Mouse (Mus musculus) lung, embryonic 15.5 days (tissue): Measurements from ENCODE around the gene Nme1. TPM values are rescaled to one million over a fixed set of nuclear protein-coding genes. Genes with fewer than 3 reads are reported as not detected.
"Not testable (repeated sequence)": the region's sequence is repeated elsewhere in the genome, so short reads cannot be mapped to it uniquely, and the experiment has no call there.

ENCODE experiments used
- ATAC-seq: fragments of 200-750 bp; cut with Nextera tagmentation; 2 replicates; pipeline ENCODE4 v1.8.0; 2017; ENCODE audit warnings: moderate number of reproducible peaks, borderline replicate concordance; ENCODE audit not compliant: low FRiP score, low TSS enrichment; ENCODE audit errors: extremely low read depth
- H3K27ac ChIP-seq: fragments of 300-500 bp; sonication (generic); 2 replicates; pipeline ENCODE4 v1.5.1; 2015; ENCODE audit warnings: moderate library complexity, mild to moderate bottlenecking, inconsistent platforms
- H3K27me3 ChIP-seq: fragments of 300-500 bp; sonication (generic); 2 replicates; pipeline ENCODE4 v1.6.1; 2015; ENCODE audit warnings: inconsistent platforms
- H3K36me3 ChIP-seq: fragments of 300-500 bp; sonication (generic); 2 replicates; pipeline ENCODE4 v1.6.1; 2015; ENCODE audit warnings: inconsistent platforms
- H3K4me1 ChIP-seq: fragments of 300-500 bp; sonication (generic); 2 replicates; pipeline ENCODE4 v1.6.1; 2015; ENCODE audit warnings: inconsistent platforms
- H3K4me2 ChIP-seq: fragments of 300-500 bp; sonication (generic); 2 replicates; pipeline ENCODE4 v1.6.1; 2015; ENCODE audit warnings: inconsistent platforms, mild to moderate bottlenecking, moderate library complexity
- H3K4me3 ChIP-seq: fragments of 300-500 bp; sonication (generic); 2 replicates; pipeline ENCODE4 v1.5.1; 2015; ENCODE audit warnings: mild to moderate bottlenecking, inconsistent platforms
- H3K9ac ChIP-seq: fragments of 300-500 bp; sonication (generic); 2 replicates; pipeline ENCODE4 v1.6.1; 2015; ENCODE audit warnings: inconsistent platforms
- H3K9me3 ChIP-seq: fragments of 300-500 bp; sonication (generic); 2 replicates; pipeline ENCODE4 v1.6.1; 2016; ENCODE audit warnings: inconsistent platforms
- WGBS: fragments of 180-500 bp; shearing (Covaris S2); methylation state at CpG from one replicate; pipeline ENCODE4 v1.1.7; 2015; 5-methylcytosine and 5-hydroxymethylcytosine counted together
- polyA plus RNA-seq: library from polyadenylated mRNA; unstranded; fragments of >200 nt; fragmentation: Nextera tagmentation; extraction: Ambion mirVana; gene quantifications from 2 replicates; pipeline ENCODE4 v1.2.1, GENCODE M21; 2015

Nme1 gene
- polyA plus RNA-seq, 1 experiment from 2014 or later = 123 TPM

DNA sequence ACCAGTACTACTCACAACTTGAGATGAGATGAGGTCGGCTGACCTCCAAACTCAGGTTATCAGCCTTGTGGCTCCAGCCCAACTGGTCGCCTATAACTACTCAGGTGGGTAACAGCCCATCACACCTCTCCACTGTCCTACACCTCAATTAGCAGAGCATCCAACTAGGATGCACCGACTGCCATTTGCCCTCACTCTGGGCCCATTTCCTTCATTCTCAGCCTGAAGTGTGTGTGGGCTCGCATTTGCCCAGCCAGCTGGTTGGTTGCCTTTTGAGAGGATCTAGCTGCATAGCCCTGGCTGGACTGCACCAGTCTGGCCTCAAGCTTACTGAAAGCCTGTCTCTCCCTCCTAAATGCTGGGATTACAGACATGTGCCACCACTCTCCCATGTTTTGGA, 10.6 kb downstream of the Nme1 start:
- Histone ChIP-seq H3K4me1 (peaks cover 24% of the 10 kb centered on the region), H3K9ac (no peak overlapping the region), H3K27ac (no peak overlapping the region), H3K4me2 (no peak overlapping the region), H3K4me3 (no peak overlapping the region), H3K36me3 (peaks cover 48% of the 10 kb centered on the region), H3K9me3 (no peaks in the 10 kb centered on the region), H3K27me3 (no peaks in the 10 kb centered on the region)
- no peak for ATAC-seq
- WGBS = 72% methylated on average over 4 of the region's 4 CpGs

DNA sequence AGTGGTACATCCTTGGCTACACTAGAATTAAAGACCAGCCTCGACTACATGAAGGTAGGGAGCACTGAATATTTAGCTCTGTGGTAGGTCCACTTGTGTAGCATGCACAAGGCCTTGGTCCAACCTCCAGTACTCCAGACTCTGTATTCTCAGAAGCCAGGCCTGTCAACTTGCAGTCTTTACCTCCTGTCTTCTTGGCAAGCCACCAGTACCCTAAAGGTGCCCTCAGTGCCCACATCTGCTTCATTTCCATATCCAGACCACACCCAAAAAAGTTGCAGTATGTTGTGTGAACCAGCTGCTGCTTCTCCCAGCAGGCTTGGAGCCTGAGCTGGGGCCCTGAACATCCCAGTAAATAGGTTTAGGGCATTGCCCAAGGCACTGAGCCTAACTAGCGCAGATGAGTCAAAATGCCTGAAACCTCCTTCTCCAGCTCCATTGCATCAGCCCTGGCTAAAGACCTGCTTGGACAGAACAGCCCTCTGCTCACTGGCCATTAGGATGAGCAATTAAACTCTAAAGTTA, 11.2 kb downstream of the Nme1 start:
- WGBS = 83% methylated on average over 2 of the region's 2 CpGs
- Histone ChIP-seq H3K36me3 (peaks cover 42% of the 10 kb centered on the region), H3K27me3 (no peaks in the 10 kb centered on the region), H3K9me3 (no peaks in the 10 kb centered on the region), H3K9ac (no peak overlapping the region), H3K4me1 (peaks cover 24% of the 10 kb centered on the region), H3K4me2 (no peak overlapping the region), H3K27ac (no peak overlapping the region), H3K4me3 (no peak overlapping the region)
- ATAC-seq = no peak

DNA sequence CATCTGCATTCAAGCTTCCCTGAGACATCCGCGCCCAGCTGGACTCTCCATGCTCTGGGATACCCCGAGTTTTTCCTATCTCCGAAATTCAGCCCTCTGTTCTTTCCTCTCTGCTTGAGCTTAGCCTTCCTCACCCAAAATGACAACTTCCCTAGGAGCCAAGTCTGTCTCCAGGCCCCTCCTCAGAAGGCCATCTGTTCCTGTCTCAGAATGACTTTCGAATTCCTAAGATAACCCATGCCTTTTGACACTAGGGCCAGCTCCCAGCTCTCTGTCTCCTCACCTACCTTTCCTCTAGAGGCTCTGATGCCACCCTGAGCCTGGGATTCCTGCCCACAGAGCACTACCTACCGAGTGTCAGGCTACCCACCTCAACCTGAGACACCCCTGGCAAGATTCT, 12.2 kb downstream of the Nme1 start, which contains the start of gene Nme2:
TSS of gene Nme2 (minus strand) at position 101 of the 400 bp plus-strand sequence.
- no peaks in the 10 kb centered on the region for H3K9me3 ChIP-seq
- H3K4me1 ChIP-seq = peaks cover 24% of the 10 kb centered on the region
- H3K9ac ChIP-seq = peak within 1 kb of the TSS; percentile 61
- no peaks in the 10 kb centered on the region for H3K27me3 ChIP-seq
- peak; percentile 9 for ATAC-seq
- peak within 1 kb of the TSS; percentile 74 for H3K4me3 ChIP-seq
- WGBS = 3% methylated on average over 6 of the region's 6 CpGs
- peak within 1 kb of the TSS; percentile 89 for H3K4me2 ChIP-seq
- H3K27ac ChIP-seq = peak within 1 kb of the TSS; percentile 92
- peaks cover 42% of the 10 kb centered on the region for H3K36me3 ChIP-seq

DNA sequence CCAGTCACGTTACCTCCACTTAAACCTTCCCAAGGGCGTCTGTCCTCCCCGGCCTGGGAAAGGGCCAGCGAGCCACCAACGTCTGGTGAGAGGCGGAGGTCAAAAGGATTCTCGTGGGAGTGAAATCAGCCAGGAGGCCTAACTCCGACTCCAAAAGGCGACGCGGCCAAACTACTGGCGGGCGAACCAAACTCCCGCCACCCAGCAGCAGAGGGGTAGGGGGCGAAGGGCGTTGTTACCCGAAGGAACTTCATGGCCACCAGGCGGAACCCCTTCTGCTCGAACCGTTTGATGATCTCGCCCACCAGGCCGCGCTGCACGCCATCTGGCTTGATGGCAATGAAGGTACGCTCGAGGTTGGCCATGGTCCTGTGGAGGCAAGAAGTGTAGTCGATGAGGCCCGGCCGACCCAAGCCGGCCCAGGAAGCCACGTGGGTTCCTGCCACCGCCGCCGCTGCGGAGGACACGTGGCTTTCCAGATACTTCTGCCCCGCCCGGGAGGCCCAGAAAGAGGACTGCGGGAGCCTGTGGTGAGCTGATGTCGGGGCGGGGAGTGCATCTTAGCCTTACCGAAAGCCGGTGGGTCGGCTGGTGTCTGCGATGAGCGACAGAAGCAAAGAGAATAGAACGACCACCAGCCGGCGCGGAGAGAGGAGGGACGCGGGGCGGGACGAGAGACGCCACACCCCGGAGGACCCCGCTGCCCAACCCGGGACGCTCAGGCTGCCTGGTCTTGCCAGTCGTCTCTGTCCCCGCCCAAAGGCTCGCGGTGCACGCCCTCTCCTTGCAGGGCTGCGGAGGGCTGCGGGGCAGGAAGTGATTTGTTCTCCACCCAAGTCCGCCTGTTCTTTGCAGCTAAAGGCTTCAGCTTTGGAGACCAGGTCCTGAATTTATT, 12.8 kb downstream of the Nme1 start:
- Histone ChIP-seq H3K27ac (peak overlapping the region; percentile 92), H3K4me3 (peak overlapping the region; percentile 74), H3K9ac (peak overlapping the region; percentile 61), H3K4me2 (peak overlapping the region; percentile 89), H3K4me1 (peaks cover 24% of the 10 kb centered on the region), H3K36me3 (peaks cover 43% of the 10 kb centered on the region), H3K27me3 (no peaks in the 10 kb centered on the region), H3K9me3 (no peaks in the 10 kb centered on the region)
- ATAC-seq = peak; percentile 98
- WGBS = 1% methylated on average over 59 of the region's 67 CpGs

DNA sequence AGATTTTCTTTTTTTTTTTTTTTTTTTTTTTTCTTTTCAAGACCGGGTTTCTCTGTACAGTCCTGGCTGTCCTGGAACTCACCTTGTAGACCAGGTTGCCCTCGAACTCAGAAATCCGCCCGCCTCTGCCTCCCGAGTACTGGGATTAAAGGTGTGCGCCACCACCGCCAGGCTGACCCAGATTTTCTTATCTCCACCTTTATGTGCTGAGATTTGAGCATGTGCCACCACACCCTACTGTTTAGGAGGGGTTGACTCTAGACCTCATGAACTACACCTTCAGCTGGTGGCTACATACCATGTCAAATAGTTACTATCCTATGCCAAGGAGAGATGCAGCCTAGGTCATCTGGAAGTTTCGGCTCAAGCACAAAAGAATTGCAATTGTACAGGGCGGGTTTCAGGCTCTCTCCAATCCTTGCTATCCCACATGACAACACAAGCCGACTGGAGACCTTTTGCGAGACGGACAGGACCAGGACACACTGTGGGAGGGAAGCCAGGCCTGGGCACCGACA, 13.5 kb downstream of the Nme1 start:
- Histone ChIP-seq H3K4me1 (peaks cover 24% of the 10 kb centered on the region), H3K27ac (peak overlapping the region; percentile 92), H3K27me3 (no peaks in the 10 kb centered on the region), H3K9me3 (no peaks in the 10 kb centered on the region), H3K4me3 (peak overlapping the region; percentile 74), H3K9ac (peak overlapping the region; percentile 61), H3K36me3 (peaks cover 45% of the 10 kb centered on the region), H3K4me2 (peak overlapping the region; percentile 89)
- 39% methylated on average over 13 of the region's 13 CpGs for WGBS
- 0 out of 2 replicates have a peak, but pooled peaks have one; percentile 11 for ATAC-seq

DNA sequence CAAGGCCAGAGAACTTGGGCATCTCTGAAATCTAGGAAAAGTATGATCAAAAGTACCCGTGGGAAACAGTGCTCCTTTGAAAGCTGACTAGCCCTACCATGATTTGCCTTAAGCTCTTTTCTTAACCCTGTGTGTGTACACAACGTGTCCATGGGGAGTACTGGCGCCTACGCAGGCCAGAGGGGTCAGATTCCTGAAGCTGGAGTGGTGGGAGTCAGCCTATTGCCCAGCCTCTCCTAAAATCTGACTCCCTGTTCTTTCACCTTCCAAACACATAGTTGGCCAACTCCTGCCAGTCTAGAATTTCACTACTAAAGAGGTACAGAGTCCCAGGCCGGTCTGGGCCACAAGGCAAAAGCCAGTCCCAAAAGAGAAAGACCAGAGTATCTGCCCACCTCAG, 15.9 kb downstream of the Nme1 start:
- 36% methylated on average over 5 of the region's 5 CpGs for WGBS
- H3K4me3 ChIP-seq = no peak overlapping the region
- H3K9me3 ChIP-seq = no peaks in the 10 kb centered on the region
- peaks cover 40% of the 10 kb centered on the region for H3K36me3 ChIP-seq
- peaks cover 24% of the 10 kb centered on the region for H3K4me1 ChIP-seq
- H3K27me3 ChIP-seq = no peaks in the 10 kb centered on the region
- no peak overlapping the region for H3K9ac ChIP-seq
- no peak overlapping the region for H3K4me2 ChIP-seq
- no peak for ATAC-seq
- no peak overlapping the region for H3K27ac ChIP-seq

DNA sequence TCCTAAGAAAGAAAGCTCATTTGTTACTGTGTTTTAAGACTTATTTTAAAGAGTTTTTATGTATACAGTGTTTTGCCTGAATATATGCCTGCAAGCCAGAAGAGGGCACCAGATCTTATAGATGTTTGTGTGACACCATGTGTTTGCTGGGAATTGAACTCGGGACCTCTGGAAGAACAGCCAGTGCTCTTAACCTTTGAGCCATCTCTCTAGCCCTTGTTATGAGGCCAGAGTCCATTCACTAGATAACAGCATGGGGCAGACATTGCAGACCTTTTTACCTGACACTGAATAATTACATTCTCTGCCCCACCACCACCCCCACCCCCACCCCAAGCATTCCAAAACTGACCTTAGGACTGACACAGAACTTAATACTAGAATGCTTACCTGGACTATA, 18.3 kb downstream of the Nme1 start:
- WGBS = 79% methylated on average over 1 of the region's 1 CpGs
- peaks cover 46% of the 10 kb centered on the region for H3K36me3 ChIP-seq

DNA sequence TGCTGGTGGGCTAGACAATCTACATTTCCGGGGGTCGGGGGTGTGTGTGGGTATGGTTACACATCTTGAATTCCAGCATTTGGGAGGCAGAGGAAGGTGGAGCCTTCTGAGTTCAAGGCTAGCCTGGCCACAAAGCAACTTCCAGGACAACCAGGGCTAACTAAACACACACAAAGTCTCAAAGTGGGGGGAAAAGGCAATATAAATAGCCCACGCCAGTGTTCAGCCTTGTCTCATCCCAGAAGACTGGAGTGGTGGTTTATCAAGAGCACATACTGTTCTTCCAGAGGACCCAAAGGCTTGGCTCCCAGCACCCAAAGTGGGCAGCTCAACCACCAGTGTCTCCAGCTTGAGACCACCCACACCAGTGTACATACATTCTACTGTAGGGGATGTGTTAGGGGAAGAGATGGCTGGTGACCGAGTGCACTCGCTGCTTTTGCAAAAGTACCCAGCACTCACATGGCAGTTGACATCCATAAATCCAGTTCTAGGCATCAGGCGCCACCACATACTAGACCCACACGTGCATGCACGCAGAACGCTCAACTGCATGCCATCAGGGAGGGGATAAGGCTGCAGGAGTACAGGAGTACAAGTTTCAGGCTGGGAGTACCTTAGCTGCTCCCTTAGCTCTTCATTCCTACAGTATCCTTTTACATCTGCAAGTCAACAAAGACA, 19.3 kb downstream of the Nme1 start:
- H3K36me3 ChIP-seq = peaks cover 45% of the 10 kb centered on the region
- peaks cover 7% of the 10 kb centered on the region for H3K4me1 ChIP-seq
- ATAC-seq = no peak
- H3K27me3 ChIP-seq = no peaks in the 10 kb centered on the region
- no peak overlapping the region for H3K9ac ChIP-seq
- no peak overlapping the region for H3K4me2 ChIP-seq
- H3K4me3 ChIP-seq = no peak overlapping the region
- WGBS = 83% methylated on average over 9 of the region's 9 CpGs
- no peak overlapping the region for H3K27ac ChIP-seq
- H3K9me3 ChIP-seq = no peaks in the 10 kb centered on the region

More for the DNA sequence above, 18.3 kb downstream of the Nme1 start:
- Histone ChIP-seq H3K27me3 (no peaks in the 10 kb centered on the region), H3K9ac (no peak overlapping the region), H3K4me1 (peaks cover 14% of the 10 kb centered on the region), H3K27ac (no peak overlapping the region), H3K4me3 (no peak overlapping the region), H3K4me2 (no peak overlapping the region), H3K9me3 (no peaks in the 10 kb centered on the region)
- ATAC-seq = no peak

DNA sequence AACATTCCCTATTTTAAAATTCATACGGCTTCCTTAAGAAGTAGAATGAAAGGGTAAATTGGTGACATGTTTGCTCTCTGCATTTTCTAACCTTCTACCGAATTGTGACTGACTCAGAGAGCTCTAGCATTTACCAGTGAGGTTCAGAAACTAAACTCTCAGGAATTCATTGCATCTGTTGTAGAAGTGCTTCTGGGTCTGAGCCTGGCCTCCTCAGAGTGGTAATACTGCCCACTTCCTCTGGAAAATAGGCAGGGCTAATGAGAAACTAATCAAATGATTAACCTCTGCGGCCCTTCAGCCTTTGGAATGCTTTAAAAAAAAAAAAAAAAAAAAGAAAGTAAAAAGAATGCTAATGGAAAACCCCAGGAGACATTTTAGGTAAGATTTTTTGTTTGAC, 23.3 kb downstream of the Nme1 start:
- Histone ChIP-seq H3K27ac (no peak overlapping the region), H3K4me2 (no peak overlapping the region), H3K36me3 (peaks cover 36% of the 10 kb centered on the region), H3K9me3 (no peaks in the 10 kb centered on the region), H3K9ac (no peak overlapping the region), H3K4me1 (no peaks in the 10 kb centered on the region), H3K27me3 (no peaks in the 10 kb centered on the region), H3K4me3 (no peak overlapping the region)
- 79% methylated on average over 3 of the region's 3 CpGs for WGBS
- ATAC-seq = no peak

DNA sequence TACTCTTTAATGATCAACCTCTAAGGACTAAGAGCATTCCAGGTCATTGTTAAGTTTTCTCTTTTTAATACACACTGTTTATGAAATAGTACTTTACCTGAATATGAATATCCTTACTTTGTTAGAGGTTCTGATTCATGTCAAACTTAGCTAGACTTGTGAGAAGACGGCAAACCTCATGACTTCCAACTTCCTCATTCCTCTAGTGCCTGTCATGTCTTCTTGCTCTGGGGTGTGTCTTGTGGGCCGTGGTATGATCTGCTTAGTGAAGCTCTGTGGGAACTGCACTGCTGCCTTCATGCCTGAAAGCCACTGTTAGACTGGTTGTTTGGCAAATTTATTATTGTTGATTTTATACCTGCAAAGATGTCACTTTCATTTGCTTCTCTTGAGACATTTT, 27.4 kb downstream of the Nme1 start:
- ATAC-seq = no peak
- Histone ChIP-seq H3K36me3 (peaks cover 28% of the 10 kb centered on the region), H3K27ac (no peak overlapping the region), H3K4me3 (no peak overlapping the region), H3K27me3 (no peaks in the 10 kb centered on the region), H3K9me3 (no peaks in the 10 kb centered on the region), H3K9ac (no peak overlapping the region), H3K4me1 (no peaks in the 10 kb centered on the region), H3K4me2 (no peak overlapping the region)
- 75% methylated on average over 2 of the region's 2 CpGs for WGBS

DNA sequence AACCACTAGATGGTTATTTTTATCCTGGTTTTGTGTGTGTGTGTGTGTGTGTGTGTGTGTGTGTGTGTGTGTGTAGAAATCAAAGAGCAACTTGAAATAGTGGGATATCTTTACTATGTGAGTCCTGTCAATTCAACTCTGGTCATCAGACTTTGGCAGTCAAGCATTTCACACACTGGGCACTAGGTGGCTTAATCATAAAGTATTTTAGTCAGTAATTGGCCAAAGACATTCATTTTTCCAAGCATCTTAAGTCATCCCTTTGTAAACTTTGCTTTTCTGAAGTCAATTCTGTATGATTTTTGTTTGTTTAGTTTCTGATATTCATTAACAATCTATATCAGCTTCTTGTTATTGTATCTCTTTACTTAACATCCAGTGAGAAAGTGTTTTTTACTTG, 39.2 kb downstream of the Nme1 start:
- ATAC-seq = no peak
- no peak overlapping the region for H3K27ac ChIP-seq
- no peaks in the 10 kb centered on the region for H3K27me3 ChIP-seq
- H3K9ac ChIP-seq = no peak overlapping the region
- no peaks in the 10 kb centered on the region for H3K4me1 ChIP-seq
- no peak overlapping the region for H3K4me2 ChIP-seq
- H3K36me3 ChIP-seq = peaks cover 71% of the 10 kb centered on the region
- no peaks in the 10 kb centered on the region for H3K9me3 ChIP-seq
- H3K4me3 ChIP-seq = no peak overlapping the region

DNA sequence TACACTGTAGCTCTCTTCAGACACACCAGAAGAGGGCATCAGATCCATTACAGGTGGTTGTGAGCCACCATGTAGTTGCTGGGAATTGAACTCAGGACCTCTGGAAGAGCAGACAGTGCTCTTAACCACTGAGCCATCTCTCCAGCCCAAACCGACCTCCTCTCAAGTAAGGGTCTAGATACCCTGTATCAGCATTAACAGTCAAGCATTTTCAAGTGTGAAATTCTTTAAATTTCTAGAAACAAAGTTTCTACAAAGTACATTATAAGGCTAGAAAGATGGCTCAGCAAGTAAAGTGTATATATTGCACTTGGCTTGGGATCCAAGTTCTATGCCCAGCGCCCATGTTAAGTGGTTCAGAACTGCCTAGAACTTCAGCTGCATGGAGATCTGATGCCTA, 53.3 kb downstream of the Nme1 start:
- WGBS = 86% methylated on average over 2 of the region's 2 CpGs

More for the DNA sequence above, 53.3 kb downstream of the Nme1 start:
- not testable (repeated sequence) for ATAC-seq, H3K27ac ChIP-seq, H3K9me3 ChIP-seq, H3K4me2 ChIP-seq, H3K4me1 ChIP-seq, H3K4me3 ChIP-seq, H3K27me3 ChIP-seq, H3K9ac ChIP-seq
- H3K36me3 ChIP-seq = peaks cover 50% of the 10 kb centered on the region
